Mouse (Mus musculus) spleen, adult 2 months (tissue): Measurements from ENCODE around the gene Cacna2d1. TPM values are rescaled to one million over a fixed set of nuclear protein-coding genes. Genes with fewer than 3 reads are reported as not detected.

Source experiments
- DNase-seq, 2 experiments: peaks; one replicate each; pipeline versions ENCODE4 v3.0.0 to v3.0.0-alpha.2; 2012 to 2021; ENCODE audit warnings: low spot score in 2 of 2, low read depth in 1 of 2
- H3K27ac ChIP-seq: fragments of 200-500 bp; 2 replicates; pipeline ENCODE4 v1.5.1; 2012; ENCODE audit warnings: low read length, inconsistent platforms; ENCODE audit not compliant: insufficient read depth
- H3K27me3 ChIP-seq: fragments of 200-500 bp; 2 replicates; pipeline ENCODE4 v1.6.1; 2012; ENCODE audit warnings: mild to moderate bottlenecking, moderate library complexity, low read length, inconsistent platforms; ENCODE audit not compliant: control insufficient read depth, insufficient read depth
- H3K36me3 ChIP-seq: fragments of 200-500 bp; 2 replicates; pipeline ENCODE4 v1.6.1; 2012; ENCODE audit warnings: mild to moderate bottlenecking, low read length, inconsistent platforms; ENCODE audit not compliant: control insufficient read depth, insufficient read depth
- H3K4me1 ChIP-seq: fragments of 200-500 bp; 2 replicates; pipeline ENCODE4 v1.6.1; 2011; ENCODE audit warnings: inconsistent platforms; ENCODE audit not compliant: control insufficient read depth, insufficient read depth, insufficient read length
- H3K4me3 ChIP-seq: fragments of 200-500 bp; 2 replicates; pipeline ENCODE4 v1.5.1; 2011; ENCODE audit warnings: mild to moderate bottlenecking, inconsistent platforms; ENCODE audit not compliant: insufficient read depth, insufficient read length; ENCODE audit errors: extremely low read depth
- CTCF ChIP-seq: fragments of 200-500 bp; IDR thresholded peaks from 2 replicates; pipeline ENCODE4 v1.5.1; 2011; ENCODE audit warnings: mild to moderate bottlenecking, inconsistent platforms; ENCODE audit not compliant: insufficient read depth, insufficient read length, insufficient replicate concordance; ENCODE audit errors: extremely low read depth
- POLR2A ChIP-seq: fragments of 200-500 bp; IDR thresholded peaks from 2 replicates; pipeline ENCODE4 v1.6.1; 2011; ENCODE audit warnings: low read depth, low read length, inconsistent platforms
- WGBS: fragments of 180-500 bp; shearing (Covaris S2); methylation state at CpG from one replicate; pipeline ENCODE4 v1.1.7; 2018; 5-methylcytosine and 5-hydroxymethylcytosine counted together
- polyA plus RNA-seq: library from polyadenylated mRNA; depleted of rRNA; stranded (reverse); fragments of >200 nt; gene quantifications from 2 replicates; pipeline ENCODE4 v1.2.3, GENCODE M21; 2012; rRNA removed

Gene Cacna2d1
- polyA plus RNA-seq, 1 experiment = 0.32 TPM

GRCm38 (mm10) chr5:16376329-16376908, 441.9 kb downstream of the Cacna2d1 start:
- DNase-seq = no peak
- no peak overlapping the region for H3K27ac ChIP-seq
- no peaks in the 10 kb centered on the region for H3K27me3 ChIP-seq
- H3K36me3 ChIP-seq = no peaks in the 10 kb centered on the region
- 89% methylated on average over 3 of the region's 3 CpGs for WGBS
- no peak overlapping the region for H3K4me3 ChIP-seq
- TF ChIP-seq CTCF = no peak
- TF ChIP-seq POLR2A = no peak
- H3K4me1 ChIP-seq = no peaks in the 10 kb centered on the region

GRCm38 (mm10) chr5:16410011-16410410, 475.5 kb downstream of the Cacna2d1 start:
- 9% methylated on average over 8 of the region's 8 CpGs for WGBS
- DNase-seq = no peak
- H3K27ac ChIP-seq = no peak overlapping the region
- no peaks in the 10 kb centered on the region for H3K36me3 ChIP-seq
- no peaks in the 10 kb centered on the region for H3K27me3 ChIP-seq
- no peak overlapping the region for H3K4me3 ChIP-seq
- TF ChIP-seq POLR2A = no peak
- TF ChIP-seq CTCF = no peak
- no peaks in the 10 kb centered on the region for H3K4me1 ChIP-seq

- Histone ChIP-seq H3K36me3 (no peaks in the 10 kb centered on the region), H3K27me3 (no peaks in the 10 kb centered on the region), H3K4me1 (no peaks in the 10 kb centered on the region), H3K27ac (no peak overlapping the region), H3K4me3 (no peak overlapping the region)
- no peak for DNase-seq
- TF ChIP-seq CTCF (no peak), POLR2A (no peak)
Observed at GRCm38 (mm10) chr5:16414693-16415092, 480.2 kb downstream of the Cacna2d1 start.

- DNase-seq = no peak
- Histone ChIP-seq H3K27me3 (no peaks in the 10 kb centered on the region), H3K36me3 (no peaks in the 10 kb centered on the region), H3K4me3 (no peak overlapping the region), H3K4me1 (no peaks in the 10 kb centered on the region), H3K27ac (no peak overlapping the region)
- TF ChIP-seq CTCF = no peak
- no peak for TF ChIP-seq POLR2A
- 95% methylated on average over 1 of the region's 1 CpGs for WGBS
Observed at GRCm38 (mm10) chr5:16417996-16418395, 483.5 kb downstream of the Cacna2d1 start.

- DNase-seq = no peak
- 91% methylated on average over 3 of the region's 3 CpGs for WGBS
- Histone ChIP-seq H3K36me3 (no peaks in the 10 kb centered on the region), H3K27ac (no peak overlapping the region), H3K27me3 (no peaks in the 10 kb centered on the region), H3K4me3 (no peak overlapping the region), H3K4me1 (no peaks in the 10 kb centered on the region)
- no peak for TF ChIP-seq CTCF
- no peak for TF ChIP-seq POLR2A
Observed at GRCm38 (mm10) chr5:16418504-16418903, 484.0 kb downstream of the Cacna2d1 start.

Other genes starting within 250 kb of the Cacna2d1 start
- gene Speer4c, start 220.4 kb upstream of the Cacna2d1 start, polyA plus RNA-seq = not detected in 2 replicates